Mouse (Mus musculus) bone marrow, adult 2 months (tissue): Measurements from ENCODE around the gene Thap11.

Experiments used
- CTCF ChIP-seq: fragments of 200-500 bp; IDR thresholded peaks from 2 replicates; pipeline ENCODE4 v1.5.1; 2011; ENCODE audit warnings: low read length, control low read depth; ENCODE audit not compliant: control insufficient read depth, insufficient read depth
- POLR2A ChIP-seq: fragments of 200-500 bp; IDR thresholded peaks from 2 replicates; pipeline ENCODE4 v1.6.1; 2011; ENCODE audit warnings: low read depth, mild to moderate bottlenecking, control low read depth, low read length, borderline replicate concordance; ENCODE audit not compliant: control insufficient read depth

- TF ChIP-seq CTCF: no peak
- TF ChIP-seq POLR2A: peak; percentile 97; the same call in 1 of the 2 replicates
These were observed 27.8 kb upstream of the Thap11 start, which contains the start of the genes Ranbp10 and Tsnaxip1 for GRCm38 (mm10) chr8:105826861-105827848.
